Mouse (Mus musculus) hindbrain, embryonic 12.5 days (tissue): ENCODE measurements around the gene Myo1a. TPM values are rescaled to one million over a fixed set of nuclear protein-coding genes. Genes with fewer than 3 reads are reported as not detected.
"Not testable (repeated sequence)": the region's sequence is repeated elsewhere in the genome, so short reads cannot be mapped to it uniquely, and the experiment has no call there.

Experiments
- ATAC-seq: fragments of 200-750 bp; cut with Nextera tagmentation; 2 replicates; pipeline ENCODE4 v1.8.0; 2017; ENCODE audit warnings: moderate TSS enrichment; ENCODE audit not compliant: low FRiP score
- H3K27ac ChIP-seq: fragments of 300-500 bp; sonication (generic); 2 replicates; pipeline ENCODE4 v1.5.1; 2016; ENCODE audit warnings: mild to moderate bottlenecking
- H3K27me3 ChIP-seq: fragments of 300-500 bp; sonication (generic); 2 replicates; pipeline ENCODE4 v1.6.1; 2016; ENCODE audit warnings: mild to moderate bottlenecking
- H3K36me3 ChIP-seq: fragments of 300-500 bp; sonication (generic); 2 replicates; pipeline ENCODE4 v1.6.1; 2016; ENCODE audit warnings: mild to moderate bottlenecking
- H3K4me1 ChIP-seq: fragments of 300-500 bp; sonication (generic); 2 replicates; pipeline ENCODE4 v1.6.1; 2016
- H3K4me2 ChIP-seq: fragments of 300-500 bp; sonication (generic); replicated peaks from 2 replicates; pipeline ENCODE4 v1.6.1; 2016; ENCODE audit warnings: mild to moderate bottlenecking
- H3K4me3 ChIP-seq: fragments of 300-500 bp; sonication (generic); 2 replicates; pipeline ENCODE4 v1.5.1; 2016; ENCODE audit warnings: mild to moderate bottlenecking
- H3K9ac ChIP-seq: fragments of 300-500 bp; sonication (generic); 2 replicates; pipeline ENCODE4 v1.6.1; 2016; ENCODE audit warnings: mild to moderate bottlenecking, moderate library complexity
- H3K9me3 ChIP-seq: fragments of 300-500 bp; sonication (generic); replicated peaks from 2 replicates; pipeline ENCODE4 v1.6.1; 2016; ENCODE audit warnings: mild to moderate bottlenecking
- WGBS: fragments of 180-500 bp; shearing (Covaris S2); methylation state at CpG from one replicate; pipeline ENCODE4 v1.1.7; 2016; 5-methylcytosine and 5-hydroxymethylcytosine counted together
- polyA plus RNA-seq: library from polyadenylated mRNA; unstranded; fragments of >200 nt; fragmentation: Nextera tagmentation; extraction: Ambion mirVana; gene quantifications from 2 replicates; pipeline ENCODE4 v1.2.1, GENCODE M21; 2016

The Myo1a gene
- polyA plus RNA-seq = 0.33 and 0.67 TPM in 2 replicates

DNA sequence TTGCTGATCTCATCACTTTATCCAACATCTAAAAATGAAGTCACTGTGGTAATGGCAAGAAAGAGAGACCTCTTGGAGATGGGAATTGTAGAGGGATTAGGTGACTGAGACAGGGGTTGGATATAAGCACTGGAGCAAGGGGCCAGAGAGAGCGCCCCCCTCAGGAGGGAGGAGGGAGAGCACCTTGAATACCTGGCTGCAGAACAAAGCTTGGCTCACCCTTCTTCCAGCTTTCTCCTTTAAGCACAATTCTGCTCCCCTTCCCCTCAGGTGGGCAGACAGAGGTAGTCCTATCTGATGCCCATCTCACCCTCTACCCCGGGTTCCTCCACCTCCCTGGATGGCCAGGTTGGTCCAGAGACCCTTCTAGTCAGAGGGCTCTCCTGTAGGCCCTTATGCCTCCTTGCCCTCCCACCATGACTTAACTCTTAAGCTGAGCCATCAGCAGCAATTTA, at the start of gene Myo1a:
Myo1a (plus strand) TSS at position 405 of the 455 bp plus-strand sequence.
- H3K9me3 ChIP-seq = no peaks in the 10 kb centered on the region
- 68% methylated on average over 2 of the region's 2 CpGs for WGBS
- H3K27me3 ChIP-seq = no peaks in the 10 kb centered on the region
- no peak for ATAC-seq
- no peak within 1 kb of the TSS for H3K4me3 ChIP-seq
- no peak within 1 kb of the TSS for H3K27ac ChIP-seq
- H3K36me3 ChIP-seq = no peaks in the 10 kb centered on the region
- no peaks in the 10 kb centered on the region for H3K4me1 ChIP-seq
- H3K9ac ChIP-seq = no peak within 1 kb of the TSS
- H3K4me2 ChIP-seq = no peak within 1 kb of the TSS

DNA sequence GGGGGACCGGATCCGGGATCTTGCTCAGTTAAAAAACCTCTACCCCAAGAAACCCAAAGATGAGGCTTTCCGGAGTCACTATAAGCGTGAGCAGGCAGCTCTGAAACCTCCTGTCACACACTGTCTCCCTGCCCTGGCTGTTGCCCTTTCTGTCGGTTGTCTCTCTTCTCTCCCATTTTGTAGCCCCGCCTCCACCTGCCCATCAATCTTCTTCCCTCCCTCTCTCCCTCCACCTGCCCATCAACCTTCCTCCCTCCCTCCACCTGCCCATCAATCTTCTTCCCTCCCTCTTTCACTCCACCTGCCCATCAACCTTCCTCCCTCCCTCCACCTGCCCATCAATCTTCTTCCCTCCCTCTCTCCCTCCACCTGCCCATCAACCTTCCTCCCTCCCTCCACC, 47.4 kb upstream of the Myo1a start:
- not testable (repeated sequence) for H3K4me2 ChIP-seq, ATAC-seq, H3K27ac ChIP-seq, H3K9ac ChIP-seq, H3K4me3 ChIP-seq, H3K9me3 ChIP-seq, H3K36me3 ChIP-seq
- Histone ChIP-seq H3K4me1 (peaks cover 14% of the 10 kb centered on the region), H3K27me3 (peaks cover 37% of the 10 kb centered on the region)
- 51% methylated on average over 6 of the region's 6 CpGs for whole genome bisulfite sequencing

DNA sequence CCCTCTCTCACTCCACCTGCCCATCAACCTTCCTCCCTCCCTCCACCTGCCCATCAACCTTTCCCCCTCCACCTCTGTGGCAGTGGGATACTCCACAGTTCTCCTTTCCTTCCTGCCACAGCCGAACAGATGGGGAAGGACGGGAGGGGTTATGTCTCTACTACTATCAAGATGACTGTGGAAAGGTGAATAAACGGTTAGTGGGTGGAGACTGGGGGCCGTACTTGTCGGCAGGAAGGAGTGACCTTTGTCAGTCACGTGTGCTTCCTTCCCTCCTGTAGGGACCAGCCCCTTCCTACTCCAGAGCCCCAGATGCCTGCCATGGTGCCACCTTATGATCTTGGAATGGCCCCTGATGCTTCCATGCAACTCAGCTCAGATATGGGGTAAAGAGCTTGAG, 46.9 kb upstream of the Myo1a start:
- Histone ChIP-seq H3K4me1 (peaks cover 16% of the 10 kb centered on the region), H3K4me3 (no peak overlapping the region), H3K9ac (no peak overlapping the region), H3K27me3 (peaks cover 41% of the 10 kb centered on the region), H3K9me3 (no peaks in the 10 kb centered on the region), H3K4me2 (no peak overlapping the region), H3K27ac (no peak overlapping the region), H3K36me3 (no peaks in the 10 kb centered on the region)
- WGBS = 21% methylated on average over 6 of the region's 6 CpGs
- no peak for ATAC-seq

DNA sequence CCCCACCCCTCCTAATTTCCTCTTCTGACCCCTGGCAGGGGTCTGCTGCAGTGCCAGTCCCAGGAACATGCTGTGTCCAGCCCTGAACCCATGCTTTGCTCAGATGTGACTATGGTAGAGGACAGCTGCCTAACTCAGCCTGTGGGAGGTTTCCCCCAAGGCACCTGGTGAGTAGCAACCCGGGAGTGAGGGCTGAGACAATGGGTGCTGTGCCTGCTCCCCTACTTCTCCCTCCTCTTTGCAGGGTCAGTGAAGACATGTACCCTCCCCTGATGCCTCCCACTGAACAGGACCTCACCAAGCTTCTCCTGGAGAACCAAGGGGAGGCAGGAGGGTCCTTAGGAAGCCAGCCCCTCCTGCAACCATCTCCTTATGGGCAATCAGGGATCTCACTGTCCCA, 45.4 kb upstream of the Myo1a start:
- Histone ChIP-seq H3K9ac (no peak overlapping the region), H3K4me1 (peaks cover 28% of the 10 kb centered on the region), H3K36me3 (no peaks in the 10 kb centered on the region), H3K9me3 (no peaks in the 10 kb centered on the region), H3K4me2 (no peak overlapping the region), H3K4me3 (no peak overlapping the region), H3K27ac (no peak overlapping the region), H3K27me3 (peaks cover 56% of the 10 kb centered on the region)
- WGBS = 67% methylated on average over 1 of the region's 1 CpGs
- ATAC-seq = no peak

DNA sequence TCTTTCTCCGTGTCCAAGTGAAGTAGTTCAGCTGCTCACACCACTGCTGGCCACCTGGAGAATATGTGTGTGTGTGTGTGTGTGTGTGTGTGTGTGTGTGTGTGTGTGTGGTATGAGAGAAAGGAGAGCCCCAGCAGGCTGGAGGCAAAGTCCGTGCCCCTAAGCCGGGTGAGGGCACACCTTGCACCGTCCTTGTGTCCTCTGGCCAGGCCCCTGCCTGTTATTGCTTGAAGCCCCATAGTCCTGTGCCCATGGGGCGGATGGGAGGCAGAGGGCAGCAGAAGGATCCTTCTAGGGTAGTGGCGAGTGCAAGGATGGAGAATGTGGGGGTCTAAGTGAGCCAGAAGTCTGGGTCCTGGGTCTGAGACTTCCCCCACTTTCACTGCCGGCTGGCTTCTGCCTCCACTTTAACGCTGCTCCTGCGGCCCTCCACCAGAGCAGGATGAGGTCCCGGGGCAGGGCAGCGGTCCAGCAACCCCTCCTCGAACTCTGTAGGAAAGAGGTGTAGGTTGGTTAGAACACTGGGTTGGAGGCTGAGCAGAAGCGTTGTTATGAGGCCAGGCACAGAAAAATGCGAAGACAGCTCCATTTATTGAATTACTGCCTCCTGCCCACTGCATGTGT, 43.6 kb upstream of the Myo1a start:
- peaks cover 46% of the 10 kb centered on the region for H3K4me1 ChIP-seq
- WGBS = 21% methylated on average over 14 of the region's 14 CpGs
- ATAC-seq = no peak
- H3K4me2 ChIP-seq = peak overlapping the region; percentile 36
- H3K27me3 ChIP-seq = peaks cover 74% of the 10 kb centered on the region
- H3K9me3 ChIP-seq = no peaks in the 10 kb centered on the region
- H3K27ac ChIP-seq = no peak overlapping the region
- no peak overlapping the region; the same call in 1 of the 2 replicates for H3K4me3 ChIP-seq
- no peaks in the 10 kb centered on the region for H3K36me3 ChIP-seq
- H3K9ac ChIP-seq = no peak overlapping the region

DNA sequence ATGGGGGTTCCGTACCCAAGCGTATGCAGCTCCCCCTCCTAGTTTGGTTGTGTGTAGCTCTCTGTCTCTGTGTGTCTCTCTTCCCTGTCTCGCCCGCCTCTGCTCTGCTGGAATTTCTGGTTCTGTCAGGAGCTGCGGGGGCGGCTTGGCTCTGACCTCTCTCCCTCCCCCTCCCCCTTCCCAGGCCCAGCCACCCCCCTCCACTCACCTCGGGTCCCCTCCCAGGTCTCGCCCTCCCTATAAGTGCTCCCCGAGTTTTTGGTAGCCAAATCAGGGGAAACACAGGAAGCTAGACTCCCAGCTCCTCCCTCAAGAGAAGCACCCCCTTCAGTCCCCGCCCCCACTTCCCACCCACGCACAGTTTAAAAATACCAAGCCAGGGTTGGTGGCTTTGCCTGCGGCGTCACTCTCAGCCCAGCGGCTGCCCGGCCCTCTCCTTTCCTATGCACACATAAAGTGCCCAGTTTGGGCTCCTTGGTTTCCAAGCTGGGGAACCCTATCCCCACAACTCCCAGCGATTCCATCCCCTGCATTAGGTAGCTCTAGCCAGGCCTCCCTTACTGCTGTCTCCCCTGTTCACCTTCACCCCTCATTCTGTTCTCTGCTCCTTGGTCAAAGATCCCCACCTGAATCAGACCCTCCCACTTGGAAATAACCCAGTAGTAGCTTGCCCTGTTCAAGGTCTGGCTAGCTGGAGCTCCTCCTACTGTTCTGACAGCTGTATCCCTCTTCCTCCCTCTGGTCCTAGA, 42.9 kb upstream of the Myo1a start:
- peak overlapping the region; percentile 11; the same call in 1 of the 2 replicates for H3K4me3 ChIP-seq
- 5% methylated on average over 16 of the region's 16 CpGs for WGBS
- H3K9ac ChIP-seq = 0 out of 2 replicates have a peak overlapping the region, but pooled peaks have one; percentile 20
- no peaks in the 10 kb centered on the region for H3K9me3 ChIP-seq
- ATAC-seq = no peak
- peak overlapping the region; percentile 36 for H3K4me2 ChIP-seq
- H3K4me1 ChIP-seq = peaks cover 52% of the 10 kb centered on the region
- H3K27me3 ChIP-seq = peaks cover 81% of the 10 kb centered on the region
- H3K27ac ChIP-seq = 0 out of 2 replicates have a peak overlapping the region, but pooled peaks have one; percentile 13
- H3K36me3 ChIP-seq = no peaks in the 10 kb centered on the region

DNA sequence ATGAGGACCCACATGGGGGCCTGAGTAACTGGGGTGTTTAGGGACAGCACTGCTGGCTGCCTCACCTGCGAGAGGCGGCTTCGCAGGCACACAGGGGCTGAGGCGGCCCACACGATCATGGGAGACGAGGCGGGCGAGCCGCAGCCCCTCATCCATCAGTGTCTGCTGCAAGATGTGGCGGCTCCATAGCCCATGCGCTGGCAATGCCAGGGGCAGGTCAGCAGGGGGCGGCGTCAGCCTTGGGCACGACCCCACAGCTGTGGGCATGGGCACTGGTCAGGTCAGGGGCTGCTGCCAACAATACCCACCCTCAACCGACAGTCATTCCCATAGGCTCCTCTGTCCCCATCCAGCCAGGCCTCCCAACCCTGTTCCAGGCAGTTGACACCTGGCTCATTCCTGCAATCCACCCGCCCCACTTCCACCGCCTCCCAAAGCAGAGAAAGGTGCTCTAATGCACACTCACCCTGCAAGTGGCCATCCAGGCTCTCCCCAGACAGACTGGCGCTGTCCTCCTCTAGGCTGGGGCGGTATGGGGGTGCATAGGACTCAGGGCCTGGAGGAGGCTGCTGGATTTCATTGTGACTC, 42.2 kb upstream of the Myo1a start:
- H3K4me2 ChIP-seq = peak overlapping the region; percentile 36
- H3K27me3 ChIP-seq = peaks cover 88% of the 10 kb centered on the region
- no peak for ATAC-seq
- peak overlapping the region; percentile 11; the same call in 1 of the 2 replicates for H3K4me3 ChIP-seq
- 13% methylated on average over 19 of the region's 19 CpGs for WGBS
- peaks cover 57% of the 10 kb centered on the region for H3K4me1 ChIP-seq
- 0 out of 2 replicates have a peak overlapping the region, but pooled peaks have one; percentile 20 for H3K9ac ChIP-seq
- H3K36me3 ChIP-seq = no peaks in the 10 kb centered on the region
- H3K9me3 ChIP-seq = no peaks in the 10 kb centered on the region
- H3K27ac ChIP-seq = 0 out of 2 replicates have a peak overlapping the region, but pooled peaks have one; percentile 35

DNA sequence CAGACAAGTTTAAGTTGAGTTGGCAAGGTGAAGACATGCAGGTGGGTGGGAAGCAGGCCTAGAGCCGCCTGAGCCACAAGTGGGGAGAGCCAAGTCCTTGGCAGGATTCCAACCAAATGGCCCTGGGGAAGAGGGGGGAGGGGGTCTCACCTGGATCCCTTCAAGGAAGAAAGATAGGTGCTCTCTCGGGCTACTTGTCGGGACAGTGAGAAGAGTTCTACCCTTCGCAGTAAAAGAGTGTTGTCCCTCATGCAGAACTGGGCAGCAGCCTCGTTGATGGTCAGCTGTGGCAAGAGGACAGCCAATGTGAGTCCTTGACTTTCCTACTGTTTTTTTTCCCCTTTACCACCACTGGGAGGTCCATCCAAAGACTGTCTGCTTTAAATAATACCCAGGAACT, 41.4 kb upstream of the Myo1a start:
- Histone ChIP-seq H3K36me3 (no peaks in the 10 kb centered on the region), H3K27me3 (peaks cover 88% of the 10 kb centered on the region), H3K9ac (no peak overlapping the region), H3K4me3 (no peak overlapping the region), H3K4me1 (peaks cover 65% of the 10 kb centered on the region), H3K27ac (no peak overlapping the region), H3K9me3 (no peaks in the 10 kb centered on the region), H3K4me2 (no peak overlapping the region)
- ATAC-seq = no peak
- 17% methylated on average over 5 of the region's 5 CpGs for WGBS

DNA sequence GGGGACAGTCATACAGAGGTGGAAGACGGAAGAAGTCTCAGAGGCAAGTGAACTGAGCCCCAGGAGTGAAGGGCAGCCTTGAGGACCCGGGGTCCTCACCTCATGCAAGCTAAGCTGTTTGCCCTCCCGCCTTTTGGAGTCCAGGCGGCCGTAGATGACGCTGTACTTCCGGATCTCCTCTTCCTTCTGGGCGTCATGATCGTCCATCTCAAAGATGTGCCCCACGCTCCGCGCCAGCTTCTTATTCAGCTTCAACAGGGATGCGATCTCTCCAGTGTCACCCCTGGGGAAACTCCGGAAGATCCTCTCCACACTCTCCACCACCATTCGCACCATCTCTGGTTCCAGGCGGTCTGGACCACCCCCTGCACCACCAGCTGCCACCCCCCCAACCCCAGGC, 40.8 kb upstream of the Myo1a start:
- Histone ChIP-seq H3K4me2 (peak overlapping the region; percentile 77), H3K4me3 (peak overlapping the region; percentile 6; the same call in 1 of the 2 replicates), H3K9me3 (no peaks in the 10 kb centered on the region), H3K36me3 (no peaks in the 10 kb centered on the region), H3K27me3 (peaks cover 92% of the 10 kb centered on the region), H3K27ac (no peak overlapping the region), H3K9ac (peak overlapping the region; percentile 38; the same call in 1 of the 2 replicates), H3K4me1 (peaks cover 71% of the 10 kb centered on the region)
- WGBS = 15% methylated on average over 16 of the region's 16 CpGs
- ATAC-seq = no peak

DNA sequence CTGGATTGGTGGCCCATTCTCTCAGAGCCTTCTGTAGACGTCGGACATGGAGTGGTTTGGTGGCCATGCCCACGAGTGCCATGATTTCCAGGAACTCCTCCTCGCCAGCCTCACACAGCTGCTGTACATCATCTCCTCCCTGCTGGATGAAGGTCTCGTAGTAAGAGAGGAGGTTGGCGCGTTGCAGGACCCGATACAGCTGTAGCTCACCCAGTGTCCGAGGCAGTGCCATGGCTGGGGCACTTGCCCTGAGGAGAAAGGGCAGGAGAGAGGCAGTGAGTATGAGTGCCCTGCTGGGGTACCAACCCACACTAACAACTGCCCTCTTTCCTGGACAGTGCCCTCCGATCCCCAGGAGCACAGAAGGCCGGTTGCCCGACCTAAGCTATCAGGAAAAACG, 40.1 kb upstream of the Myo1a start:
- Histone ChIP-seq H3K36me3 (no peaks in the 10 kb centered on the region), H3K9me3 (no peaks in the 10 kb centered on the region), H3K9ac (no peak overlapping the region), H3K4me3 (0 out of 2 replicates have a peak overlapping the region, but pooled peaks have one; percentile 51), H3K27ac (no peak overlapping the region), H3K4me1 (peaks cover 72% of the 10 kb centered on the region), H3K27me3 (peaks cover 97% of the 10 kb centered on the region), H3K4me2 (peak overlapping the region; percentile 77)
- WGBS = 18% methylated on average over 13 of the region's 13 CpGs
- ATAC-seq = no peak

DNA sequence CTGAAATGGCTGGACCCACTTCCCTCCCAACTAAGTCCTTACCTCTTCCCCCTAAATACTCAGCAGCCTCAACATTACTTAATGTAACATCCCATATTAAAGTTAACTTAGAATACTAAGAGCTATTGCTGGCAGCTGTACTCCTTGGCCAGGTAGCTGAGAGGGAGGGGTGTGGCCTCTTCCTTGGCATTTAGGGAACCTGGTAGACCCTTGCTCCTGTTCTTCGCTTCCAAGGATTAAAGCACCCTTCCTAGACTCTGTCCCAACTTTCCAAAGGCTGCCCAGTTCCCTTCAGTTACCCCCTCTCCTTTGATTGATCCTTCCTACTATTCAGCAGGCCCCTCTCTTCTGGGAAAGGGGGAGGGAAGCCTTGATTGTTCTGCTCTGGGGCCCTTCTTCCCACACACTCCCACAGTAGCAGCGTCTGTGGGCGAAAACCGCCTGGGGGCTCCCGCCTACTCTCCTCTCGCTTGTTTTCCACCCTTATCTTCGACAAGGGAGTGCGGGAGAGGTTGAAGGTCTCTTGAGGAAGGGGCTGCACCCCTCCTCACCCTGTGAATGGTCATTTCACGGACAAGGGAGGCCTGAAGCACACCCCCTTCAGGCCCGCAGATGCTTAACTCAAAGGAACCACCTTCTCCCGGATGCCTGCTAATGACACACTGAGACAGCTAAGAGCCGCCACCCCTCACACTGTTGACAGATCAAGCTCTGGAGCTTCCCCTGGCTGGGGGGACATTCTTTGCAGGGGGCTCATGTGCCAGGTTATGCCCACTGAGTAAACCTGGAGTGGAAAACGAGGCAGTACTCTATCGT, 39.4 kb upstream of the Myo1a start:
- Histone ChIP-seq H3K9ac (peak overlapping the region; percentile 65), H3K4me1 (peaks cover 72% of the 10 kb centered on the region), H3K9me3 (no peaks in the 10 kb centered on the region), H3K4me3 (peak overlapping the region; percentile 51), H3K36me3 (no peaks in the 10 kb centered on the region), H3K27ac (peak overlapping the region; percentile 85), H3K27me3 (peaks cover 90% of the 10 kb centered on the region), H3K4me2 (peak overlapping the region; percentile 77)
- no peak for ATAC-seq
- WGBS = 3% methylated on average over 14 of the region's 14 CpGs
